Mouse (Mus musculus) embryonic fibroblast, embryonic 13.5 days (primary cell): ENCODE data around the gene Gm11099.

Source experiments
- CTCF ChIP-seq: IDR thresholded peaks from 2 replicates; pipeline ENCODE4 v1.5.1; 2011; ENCODE audit warnings: mild to moderate bottlenecking, control low read depth, low read length, moderate library complexity, borderline replicate concordance; ENCODE audit not compliant: insufficient read depth
- POLR2A ChIP-seq: IDR thresholded peaks from 2 replicates; pipeline ENCODE4 v1.6.1; 2011; ENCODE audit warnings: low read depth, mild to moderate bottlenecking, control low read depth, low read length, moderate library complexity

DNA sequence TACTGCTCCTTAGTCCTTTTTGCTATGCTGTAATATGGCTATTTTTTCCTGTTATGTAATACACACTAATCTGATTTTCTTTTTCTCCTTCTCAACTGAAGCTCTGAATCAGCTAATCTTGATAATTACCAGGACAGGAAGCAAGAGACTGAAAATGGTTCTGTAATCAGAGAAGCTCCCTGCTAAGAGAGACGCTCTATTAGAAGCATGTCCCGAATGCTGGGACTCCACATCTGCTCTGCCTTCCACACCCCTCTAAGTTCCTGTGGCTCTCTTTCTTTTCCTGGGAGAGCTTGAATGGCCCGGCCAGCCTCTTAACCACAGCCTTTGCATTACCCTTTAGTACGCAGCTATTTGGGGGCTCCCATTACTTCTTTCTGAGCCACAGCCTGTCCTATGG is 45.8 kb downstream of the Gm11099 start:
- TF ChIP-seq CTCF = no peak
- TF ChIP-seq POLR2A = no peak
